ENCODE assay signal across 8 mouse cellular contexts in the genomic region with DNA sequence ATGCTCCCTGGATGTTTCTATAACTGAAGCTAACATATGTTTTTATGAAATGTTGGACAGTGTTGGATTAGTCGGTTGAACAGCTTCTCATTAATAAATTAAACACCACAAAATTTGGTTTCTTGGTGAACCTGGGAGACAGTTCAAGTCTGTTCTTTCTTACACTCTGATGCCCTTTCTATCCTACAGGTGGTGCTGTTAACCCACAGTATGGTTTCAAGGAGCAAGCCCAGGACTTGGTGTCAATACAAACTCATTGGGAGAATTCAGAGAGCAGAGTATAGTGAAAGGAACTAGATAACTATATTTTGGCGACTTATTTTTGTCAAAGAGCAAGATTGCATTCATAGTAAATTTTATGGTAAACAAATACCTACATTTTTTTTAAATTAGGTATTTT.
DNase-seq lines count a peak whose midpoint lies in the region; ATAC-seq and TF ChIP-seq lines count a peak whose summit lies in the region.

No protein-coding gene starts in this region.

- no peak for TF ChIP-seq EP300 in ES-Bruce4 (IDR thresholded peaks at IDR 0.05; ENCODE audit: insufficient read depth, low read depth, low read length)

- H3K9ac ChIP-seq in kidney, embryonic 15.5 days, result no peak overlapping the region
- no peak overlapping the region for H3K9ac ChIP-seq in ES-Bruce4 (ENCODE audit: low read depth, poor library complexity, severe bottlenecking)
- H3K9ac ChIP-seq in midbrain, embryonic 12.5 days (replicated peaks), result no peak overlapping the region

- peak; percentile 19 for TF ChIP-seq CTCF in ES-Bruce4 (IDR thresholded peaks at IDR 0.05; ENCODE audit: low read depth, low read length)

- H3K27me3 ChIP-seq in kidney, embryonic 15.5 days, result no peaks in the 10 kb centered on the region
- no peaks in the 10 kb centered on the region for H3K27me3 ChIP-seq in ES-Bruce4 (ENCODE audit: control insufficient read depth, insufficient read depth, low read length, poor library complexity, severe bottlenecking)
- no peaks in the 10 kb centered on the region for H3K27me3 ChIP-seq in midbrain, embryonic 12.5 days

- TF ChIP-seq POLR2A in ES-Bruce4 (IDR thresholded peaks at IDR 0.05; ENCODE audit: insufficient read depth, low read length), result no peak

- DNase-seq in kidney, postnatal 10 days, result no peak
- DNase-seq in embryo, embryonic 11.5 days (ENCODE audit: low read depth, low spot score), result peak; percentile 22
- no peak for DNase-seq in cerebellum, postnatal 14 days
- no peak for DNase-seq in right cerebral cortex, postnatal 36 days (ENCODE audit: low spot score in 2 of 2)
- DNase-seq in lung, postnatal 36 days, result no peak

- WGBS in kidney, embryonic 15.5 days, result 16% methylated on average over 2 of the region's 2 CpGs
- 20% methylated on average over 2 of the region's 2 CpGs for WGBS in midbrain, embryonic 12.5 days

- H3K27ac ChIP-seq in kidney, embryonic 15.5 days, result no peak overlapping the region
- no peak overlapping the region for H3K27ac ChIP-seq in ES-Bruce4 (ENCODE audit: insufficient read depth, low read length)
- no peak overlapping the region for H3K27ac ChIP-seq in midbrain, embryonic 12.5 days (replicated peaks)

- no peaks in the 10 kb centered on the region for H3K9me3 ChIP-seq in kidney, embryonic 15.5 days (replicated peaks)
- H3K9me3 ChIP-seq in ES-Bruce4 (replicated peaks; ENCODE audit: control insufficient read depth, insufficient read depth, low read length, poor library complexity, severe bottlenecking), result no peaks in the 10 kb centered on the region
- no peaks in the 10 kb centered on the region for H3K9me3 ChIP-seq in midbrain, embryonic 12.5 days

- H3K36me3 ChIP-seq in kidney, embryonic 15.5 days, result no peaks in the 10 kb centered on the region
- H3K36me3 ChIP-seq in ES-Bruce4 (ENCODE audit: control insufficient read depth, insufficient read depth, low read length, poor library complexity, severe bottlenecking), result no peaks in the 10 kb centered on the region
- no peaks in the 10 kb centered on the region for H3K36me3 ChIP-seq in midbrain, embryonic 12.5 days

- H3K4me2 ChIP-seq in kidney, embryonic 15.5 days, result no peak overlapping the region
- H3K4me2 ChIP-seq in midbrain, embryonic 12.5 days (replicated peaks), result no peak overlapping the region

- H3K4me3 ChIP-seq in kidney, embryonic 15.5 days (replicated peaks), result no peak overlapping the region
- H3K4me3 ChIP-seq in ES-Bruce4 (ENCODE audit: low read depth, low read length), result no peak overlapping the region
- no peak overlapping the region for H3K4me3 ChIP-seq in midbrain, embryonic 12.5 days

- no peaks in the 10 kb centered on the region for H3K4me1 ChIP-seq in kidney, embryonic 15.5 days
- H3K4me1 ChIP-seq in ES-Bruce4 (ENCODE audit: control insufficient read depth, insufficient read depth, low read length), result no peaks in the 10 kb centered on the region
- no peaks in the 10 kb centered on the region for H3K4me1 ChIP-seq in midbrain, embryonic 12.5 days

- peak; percentile 71; the same call in 1 of the 2 replicates for ATAC-seq in kidney, embryonic 15.5 days (replicated peaks; ENCODE audit: low FRiP score)
- ATAC-seq in midbrain, embryonic 12.5 days (ENCODE audit: low FRiP score, low read depth), result peak; percentile 79
